Mouse (Mus musculus) heart, postnatal 0 days (tissue): ENCODE data around the gene Exoc3l.

Experiments used
- CTCF ChIP-seq: IDR thresholded peaks from 2 replicates; pipeline ENCODE4 v1.5.1; 2016; ENCODE audit warnings: antibody characterized with exemption, control low read depth, low read depth
- EP300 ChIP-seq: IDR thresholded peaks from 2 replicates; pipeline ENCODE4 v1.6.1; 2016; ENCODE audit warnings: antibody characterized with exemption, low read depth

DNA sequence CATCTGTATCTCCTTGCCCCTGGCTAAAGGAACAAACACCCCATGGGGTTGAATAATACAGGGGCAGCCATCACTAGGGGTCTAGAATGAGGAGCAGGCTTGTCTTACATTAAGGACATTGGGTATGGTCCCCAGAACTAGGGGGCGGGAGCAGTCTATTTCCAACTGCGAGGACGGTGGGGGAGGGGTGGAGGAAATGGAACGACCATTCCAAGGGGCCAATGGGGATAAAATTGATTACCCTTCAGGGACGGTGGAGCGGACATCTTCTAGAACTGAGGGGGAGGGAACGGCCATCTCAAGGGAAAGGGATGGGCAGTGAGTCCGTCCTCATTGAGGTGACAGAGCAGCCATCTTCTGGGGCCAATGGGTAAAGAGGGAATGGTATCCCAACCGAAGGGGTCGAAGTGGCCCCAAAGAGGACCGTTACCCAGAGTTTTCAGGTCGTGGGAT is 29.8 kb upstream of the Exoc3l start:
- TF ChIP-seq EP300 (no peak), CTCF (no peak)
